Mouse (Mus musculus) CH12.LX (cell line): Measurements from ENCODE around the gene Adam1b. TPM values are rescaled to one million over a fixed set of nuclear protein-coding genes. Genes with fewer than 3 reads are reported as not detected.

Source experiments
- DNase-seq: peaks from one replicate; pipeline ENCODE4 v3.0.0-alpha.2; 2013; ENCODE audit errors: extremely low read depth
- H3K27ac ChIP-seq: 2 replicates; pipeline ENCODE4 v1.5.1; 2012; ENCODE audit warnings: low read depth, mild to moderate bottlenecking, control low read depth, moderate library complexity; ENCODE audit not compliant: insufficient read depth
- H3K27me3 ChIP-seq: replicated peaks from 2 replicates; pipeline ENCODE3; 2012; ENCODE audit warnings: inconsistent platforms
- H3K36me3 ChIP-seq, 2 experiments: replicated peaks in 1 of 2; 2 replicates each; pipeline versions ENCODE3 to v1.6.1; 2012; ENCODE audit warnings: inconsistent platforms in 1 of 2, low read length in 1 of 2, mild to moderate bottlenecking in 1 of 2, mixed read lengths in 1 of 2, moderate library complexity in 1 of 2; ENCODE audit not compliant: control insufficient read depth in 1 of 2, insufficient read depth in 1 of 2
- H3K4me1 ChIP-seq, 2 experiments: 2 replicates each; pipeline ENCODE4 v1.6.1; 2012; ENCODE audit warnings: inconsistent platforms in 1 of 2, moderate library complexity in 1 of 2; ENCODE audit not compliant: insufficient read depth in 2 of 2, control insufficient read depth in 1 of 2
- H3K4me2 ChIP-seq: 2 replicates; pipeline ENCODE4 v1.6.1; 2012; ENCODE audit warnings: low read depth, mild to moderate bottlenecking, control low read depth; ENCODE audit not compliant: poor library complexity, insufficient read depth, severe bottlenecking
- H3K4me3 ChIP-seq, 3 experiments: fragments of 150-350 bp in 1 of 3; sonication (generic) in 1 of 3; replicated peaks in 1 of 3; 2 replicates each; pipeline versions ENCODE3 to v1.5.1; 2011 to 2012; ENCODE audit warnings: low read depth in 2 of 3, low read length in 2 of 3, mild to moderate bottlenecking in 2 of 3, moderate library complexity in 2 of 3, control low read depth in 1 of 3, improper control_type of control experiment in 1 of 3, inconsistent platforms in 1 of 3, mixed read lengths in 1 of 3; ENCODE audit not compliant: poor library complexity in 1 of 3
- H3K79me2 ChIP-seq: replicated peaks from 2 replicates; pipeline ENCODE4 v1.6.1; 2012; ENCODE audit warnings: mild to moderate bottlenecking, moderate library complexity; ENCODE audit not compliant: control insufficient read depth, poor library complexity, insufficient read depth, severe bottlenecking; ENCODE audit errors: extremely low read depth
- H3K9ac ChIP-seq: 2 replicates; pipeline ENCODE4 v1.6.1; 2012; ENCODE audit warnings: low read depth, mild to moderate bottlenecking, control low read depth, moderate library complexity; ENCODE audit not compliant: insufficient read depth
- H3K9me3 ChIP-seq: replicated peaks from 2 replicates; pipeline ENCODE3; 2012; ENCODE audit warnings: low read length, inconsistent platforms, mixed read lengths
- BHLHE40 ChIP-seq: IDR thresholded peaks from 2 replicates; pipeline ENCODE4 v1.6.1; 2011; ENCODE audit warnings: mild to moderate bottlenecking, low read depth, low read length, improper control_type of control experiment
- CHD1 ChIP-seq: IDR thresholded peaks from 2 replicates; pipeline ENCODE4 v1.6.1; 2012; ENCODE audit warnings: low read depth, low read length, improper control_type of control experiment, inconsistent platforms
- CTCF ChIP-seq, 2 experiments: IDR thresholded peaks in 1 of 2; conservative IDR thresholded peaks in 1 of 2; 2 replicates each; pipeline ENCODE4 v1.5.1; 2011 to 2012; ENCODE audit warnings: low read depth in 2 of 2, low read length in 2 of 2, improper control_type of control experiment in 1 of 2, inconsistent platforms in 1 of 2, mild to moderate bottlenecking in 1 of 2, moderate library complexity in 1 of 2
- E2F4 ChIP-seq: IDR thresholded peaks from 2 replicates; pipeline ENCODE4 v1.6.1; 2011; ENCODE audit warnings: low read depth, low read length, improper control_type of control experiment; ENCODE audit not compliant: insufficient replicate concordance
- ELF1 ChIP-seq: IDR thresholded peaks from 2 replicates; pipeline ENCODE4 v1.6.1; 2014; ENCODE audit warnings: low read depth, mild to moderate bottlenecking, inconsistent platforms, low read length, improper control_type of control experiment
- EP300 ChIP-seq: IDR thresholded peaks from 2 replicates; pipeline ENCODE4 v1.6.1; 2011; ENCODE audit warnings: low read length, improper control_type of control experiment
- ETS1 ChIP-seq: conservative IDR thresholded peaks from 2 replicates; pipeline ENCODE4 v1.6.1; 2012; ENCODE audit warnings: low read depth, mild to moderate bottlenecking, inconsistent platforms, low read length, improper control_type of control experiment, moderate library complexity
- GABPA ChIP-seq: IDR thresholded peaks from 2 replicates; pipeline ENCODE4 v1.6.1; 2012; ENCODE audit warnings: low read depth, low read length, improper control_type of control experiment, inconsistent platforms; ENCODE audit not compliant: insufficient replicate concordance
- HCFC1 ChIP-seq: IDR thresholded peaks from 2 replicates; pipeline ENCODE4 v1.6.1; 2012; ENCODE audit warnings: low read depth, mild to moderate bottlenecking, inconsistent platforms, low read length, improper control_type of control experiment
- IRF4 ChIP-seq: IDR thresholded peaks from 2 replicates; pipeline ENCODE4 v1.6.1; 2014; ENCODE audit warnings: low read depth, mild to moderate bottlenecking, inconsistent platforms, low read length, improper control_type of control experiment
- JUND ChIP-seq: conservative IDR thresholded peaks from 2 replicates; pipeline ENCODE4 v1.6.1; 2011; ENCODE audit warnings: low read depth, low read length, improper control_type of control experiment
- KAT2A ChIP-seq: IDR thresholded peaks from 2 replicates; pipeline ENCODE4 v1.6.1; 2012; ENCODE audit warnings: low read length, improper control_type of control experiment, inconsistent platforms; ENCODE audit not compliant: insufficient replicate concordance
- MAFK ChIP-seq: IDR thresholded peaks from 2 replicates; pipeline ENCODE4 v1.6.1; 2011; ENCODE audit warnings: low read length, improper control_type of control experiment; ENCODE audit not compliant: insufficient replicate concordance
- MYC ChIP-seq: IDR thresholded peaks from 2 replicates; pipeline ENCODE4 v1.6.1; 2011; ENCODE audit warnings: low read depth, mild to moderate bottlenecking, improper control_type of control experiment, low read length
- NELFE ChIP-seq: IDR thresholded peaks from 2 replicates; pipeline ENCODE4 v1.6.1; 2011; ENCODE audit warnings: low read depth, low read length, improper control_type of control experiment
- POLR2AphosphoS2 ChIP-seq: IDR thresholded peaks from 2 replicates; pipeline ENCODE4 v1.6.1; 2011; ENCODE audit warnings: low read depth, low read length, improper control_type of control experiment
- RCOR1 ChIP-seq: conservative IDR thresholded peaks from 2 replicates; pipeline ENCODE4 v1.6.1; 2012; ENCODE audit warnings: low read depth, mild to moderate bottlenecking, inconsistent platforms, low read length, improper control_type of control experiment
- SMC3 ChIP-seq: IDR thresholded peaks from 2 replicates; pipeline ENCODE4 v1.6.1; 2011; ENCODE audit warnings: low read depth, low read length, improper control_type of control experiment
- TBP ChIP-seq: conservative IDR thresholded peaks from 2 replicates; pipeline ENCODE4 v1.6.1; 2011; ENCODE audit warnings: low read depth, low read length, improper control_type of control experiment
- TCF12 ChIP-seq: IDR thresholded peaks from 2 replicates; pipeline ENCODE4 v1.6.1; 2014; ENCODE audit warnings: low read depth, mild to moderate bottlenecking, inconsistent platforms, low read length, improper control_type of control experiment
- UBTF ChIP-seq: IDR thresholded peaks from 2 replicates; pipeline ENCODE4 v1.6.1; 2012; ENCODE audit warnings: low read depth, mild to moderate bottlenecking, inconsistent platforms, low read length, improper control_type of control experiment, moderate library complexity
- USF1 ChIP-seq: IDR thresholded peaks from 2 replicates; pipeline ENCODE4 v1.6.1; 2014; ENCODE audit warnings: low read depth, mild to moderate bottlenecking, inconsistent platforms, low read length, improper control_type of control experiment
- ZKSCAN1 ChIP-seq: IDR thresholded peaks from 2 replicates; pipeline ENCODE4 v1.6.1; 2012; ENCODE audit warnings: low read depth, inconsistent platforms, low read length, improper control_type of control experiment, borderline replicate concordance
- ZMIZ1 ChIP-seq: IDR thresholded peaks from 2 replicates; pipeline ENCODE4 v1.6.1; 2012; ENCODE audit warnings: low read depth, mild to moderate bottlenecking, inconsistent platforms, low read length, improper control_type of control experiment
- dilution Hi-C: fragments of 300-500 bp; cut with MboI; formaldehyde crosslinking; loops from 2 replicates; pipeline ENCODE4 v1.14.3; 2020; ENCODE audit warnings: low sequenced_read_pairs; ENCODE audit not compliant: extremely low pct_unique_long_range_greater_than_20kb, extremely low pct_ligation_motif_present
- in situ Hi-C: fragments of 300-500 bp; cut with MboI; formaldehyde crosslinking; loops from 3 replicates; pipeline ENCODE4 v1.14.3; 2019; ENCODE audit warnings: low sequenced_read_pairs, low pct_ligation_motif_present, low pct_unique_long_range_greater_than_20kb, mixed read lengths
- polyA plus RNA-seq: library from polyadenylated mRNA; unstranded; fragments of >175 nt; gene quantifications from 2 replicates; pipeline ENCODE4 v1.2.1, GENCODE M21; 2012; ENCODE audit warnings: low read depth; ENCODE audit not compliant: insufficient read length
- total RNA-seq, 2 experiments: library from RNA; depleted of rRNA; stranded (reverse); fragments of 300-350 nt in 1 of 2; fragments of >200 nt in 1 of 2; gene quantifications; 2 replicates each; pipeline ENCODE4 v1.2.3; 2012 to 2014

The Adam1b gene
- total and polyA plus RNA-seq, 3 experiments = 0.04 TPM; not detected in 2

DNA sequence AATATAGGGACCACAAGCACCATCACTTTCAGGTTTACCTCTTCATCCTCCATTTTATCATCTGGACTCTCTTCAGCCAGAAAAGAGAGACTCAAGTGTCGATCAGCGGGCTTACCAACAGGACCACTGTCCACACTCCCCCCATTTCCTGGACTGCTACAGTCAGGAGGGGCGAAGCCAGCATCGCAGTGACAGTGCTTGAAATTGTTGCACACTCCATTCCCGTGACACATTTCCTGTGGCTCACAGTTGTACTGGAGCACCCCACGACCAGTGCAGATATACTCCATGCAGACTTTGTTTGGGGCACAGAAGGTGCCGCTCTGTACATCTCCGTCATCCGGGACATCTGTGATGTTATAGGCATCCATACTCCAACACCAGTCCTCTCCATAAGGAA is 15.7 kb upstream of the Adam1b start:
- H3K9ac ChIP-seq = no peak overlapping the region
- no peak overlapping the region for H3K4me3 ChIP-seq
- no peak for DNase-seq
- H3K4me1 ChIP-seq = 0 out of 4 replicates have a peak, but pooled peaks cover 0 to 2% of the 10 kb centered on the region in 2 experiments
- no peaks in the 10 kb centered on the region for H3K79me2 ChIP-seq
- TF ChIP-seq POLR2AphosphoS2 (no peak), UBTF (no peak), EP300 (no peak), TBP (no peak), CHD1 (no peak), MAFK (no peak), MYC (no peak)
- H3K9me3 ChIP-seq = no peaks in the 10 kb centered on the region
- in situ Hi-C loops = no loop called here
- no peaks in the 10 kb centered on the region for H3K27me3 ChIP-seq
- H3K27ac ChIP-seq = no peak overlapping the region
- no peak overlapping the region for H3K4me2 ChIP-seq
- peaks cover 35 to 59% of the 10 kb centered on the region in 2 experiments for H3K36me3 ChIP-seq
- dilution Hi-C loops = no loop called here

GRCm38 (mm10) chr5:121510009-121510408 is 6.8 kb upstream of the Adam1b start:
- DNase-seq = no peak
- TF ChIP-seq KAT2A (no peak), ETS1 (no peak), HCFC1 (no peak), ZKSCAN1 (no peak), RCOR1 (no peak), IRF4 (no peak), CHD1 (no peak)
- H3K9ac ChIP-seq = no peak overlapping the region
- H3K4me3 ChIP-seq = no peak overlapping the region
- H3K79me2 ChIP-seq = no peaks in the 10 kb centered on the region
- H3K27me3 ChIP-seq = peaks cover 5% of the 10 kb centered on the region
- no peaks in the 10 kb centered on the region for H3K4me1 ChIP-seq
- in situ Hi-C loops = no loop called here
- dilution Hi-C loops = no loop called here
- peaks cover 2% of the 10 kb centered on the region for H3K9me3 ChIP-seq
- no peaks in the 10 kb centered on the region for H3K36me3 ChIP-seq
- no peak overlapping the region for H3K4me2 ChIP-seq
- no peak overlapping the region for H3K27ac ChIP-seq

DNA sequence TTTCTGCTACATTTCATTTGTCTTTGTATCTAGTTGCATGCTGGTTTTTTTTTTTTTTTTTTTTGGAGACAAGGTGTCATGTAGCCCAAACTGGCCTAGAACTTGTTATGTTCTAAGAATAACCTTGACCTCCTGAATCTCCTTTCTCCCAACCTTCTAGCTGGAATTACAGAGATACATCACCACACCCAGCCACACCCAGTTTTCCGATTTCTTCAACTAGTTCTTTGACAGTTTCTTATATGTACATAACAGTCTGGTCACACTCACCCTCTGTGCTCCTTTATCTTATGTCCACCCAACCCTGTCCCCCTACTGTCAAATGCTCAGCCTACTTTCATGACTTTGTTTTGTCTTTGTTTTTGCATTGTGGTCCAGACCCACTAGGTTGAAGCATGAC is 3.6 kb upstream of the Adam1b start:
- in situ Hi-C loops = no loop called here
- Histone ChIP-seq H3K27ac (no peak overlapping the region), H3K9me3 (no peaks in the 10 kb centered on the region), H3K9ac (no peak overlapping the region), H3K4me3 (no peak overlapping the region), H3K4me1 (peaks cover 11% of the 10 kb centered on the region in 2 experiments), H3K4me2 (no peak overlapping the region)
- dilution Hi-C loops = no loop called here
- no peak for TF ChIP-seq RCOR1
- no peak for TF ChIP-seq SMC3
- no peak for TF ChIP-seq NELFE
- no peak for TF ChIP-seq ETS1
- TF ChIP-seq USF1 = no peak
- TF ChIP-seq MAFK = no peak
- no peak for TF ChIP-seq CHD1
- TF ChIP-seq TCF12 = no peak
- no peak for TF ChIP-seq ELF1
- no peak for TF ChIP-seq HCFC1
- no peak for TF ChIP-seq BHLHE40
- TF ChIP-seq GABPA = no peak
- no peak for TF ChIP-seq CTCF (conservative IDR thresholded peaks at IDR 0.05 in 1 of 2, IDR thresholded peaks at IDR 0.05 in 1 of 2; ENCODE audit: low read depth in 2 of 2, low read length in 2 of 2)
- TF ChIP-seq MYC = no peak
- no peak for TF ChIP-seq ZMIZ1
- TF ChIP-seq E2F4 = no peak
- TF ChIP-seq JUND = no peak
- TF ChIP-seq, all 38 proteins: peak for 0
- Histone ChIP-seq H3K79me2 (no peaks in the 10 kb centered on the region), H3K36me3 (no peaks in the 10 kb centered on the region), H3K27me3 (peaks cover 2% of the 10 kb centered on the region)
- DNase-seq = no peak
